ENCODE assay signal across 9 mouse cellular contexts in genomic region chr9:50893665-50894064, GRCm38 (mm10). TPM values are rescaled to one million over a fixed set of nuclear protein-coding genes. Genes with fewer than 3 reads are reported as not detected.
A peak's percentile ranks its signal among the peaks of the same experiment; 100 is the strongest.
DNase-seq lines count a peak whose midpoint lies in the region; ATAC-seq and TF ChIP-seq lines count a peak whose summit lies in the region.
"Had no signal": no experiment of that assay in that cellular context is flagged by ENCODE, and none has a peak within 500 bp of the region (broad histone marks: within the 10 kb centered on the region; RNA-seq: fewer than 3 reads in every experiment).

No protein-coding gene starts in this region.

- peak; percentile 86 for DNase-seq in midbrain, postnatal 0 days (ENCODE audit: low spot score)
- DNase-seq in cerebellum, adult 2 months: peak; percentile 95 to 98
- peak; percentile 63 for DNase-seq in heart, postnatal 0 days (ENCODE audit: low spot score)
- peak; percentile 55 for DNase-seq in lung, postnatal 25 days (ENCODE audit: low spot score)
- DNase-seq in forebrain, embryonic 10.5 days (ENCODE audit: extremely low spot score, low spot score): no peak
- no peak for DNase-seq in urinary bladder, adult 2 months (ENCODE audit: low spot score)

- H3K27ac ChIP-seq in midbrain, postnatal 0 days (ENCODE audit: low read depth, low read length): no peak overlapping the region
- H3K27ac ChIP-seq in midbrain, embryonic 13.5 days: no peak overlapping the region
- H3K27ac ChIP-seq in cerebellum, adult 2 months (ENCODE audit: insufficient read depth, low read length): no peak overlapping the region
- H3K27ac ChIP-seq in heart, postnatal 0 days (ENCODE audit: low read depth): 0 out of 2 replicates have a peak overlapping the region, but pooled peaks have one; percentile 25
- H3K27ac ChIP-seq in kidney, embryonic 15.5 days: no peak overlapping the region
- no peak overlapping the region for H3K27ac ChIP-seq in forebrain, embryonic 10.5 days
- H3K27ac ChIP-seq: limb, embryonic 15.5 days had no signal

- no peak for TF ChIP-seq EP300 in heart, postnatal 0 days (IDR thresholded peaks at IDR 0.05; ENCODE audit: low read depth)

- H3K36me3 ChIP-seq in midbrain, postnatal 0 days (ENCODE audit: insufficient read depth, low read length): peaks cover 37% of the 10 kb centered on the region
- peaks cover 49% of the 10 kb centered on the region for H3K36me3 ChIP-seq in midbrain, embryonic 13.5 days
- H3K36me3 ChIP-seq in heart, postnatal 0 days (replicated peaks; ENCODE audit: control insufficient read depth, insufficient read depth, low read length): peaks cover 58% of the 10 kb centered on the region
- H3K36me3 ChIP-seq in kidney, embryonic 15.5 days: peaks cover 71% of the 10 kb centered on the region
- peaks cover 82% of the 10 kb centered on the region for H3K36me3 ChIP-seq in forebrain, embryonic 10.5 days (replicated peaks)

- TF ChIP-seq CTCF in midbrain, postnatal 0 days (IDR thresholded peaks at IDR 0.05): no peak
- TF ChIP-seq CTCF in cerebellum, adult 2 months (IDR thresholded peaks at IDR 0.05; ENCODE audit: borderline replicate concordance, insufficient read depth, low read depth, low read length): no peak
- TF ChIP-seq CTCF in heart, postnatal 0 days (IDR thresholded peaks at IDR 0.05; ENCODE audit: low read depth): no peak

- ATAC-seq in midbrain, postnatal 0 days (ENCODE audit: low FRiP score): no peak
- ATAC-seq in midbrain, embryonic 13.5 days: no peak
- ATAC-seq in heart, postnatal 0 days (ENCODE audit: insufficient read depth, low read depth): peak; percentile 89
- ATAC-seq in kidney, embryonic 15.5 days (replicated peaks; ENCODE audit: low FRiP score): no peak

- no peaks in the 10 kb centered on the region for H3K9me3 ChIP-seq in midbrain, postnatal 0 days (ENCODE audit: low read length)
- H3K9me3 ChIP-seq in midbrain, embryonic 13.5 days: no peaks in the 10 kb centered on the region
- no peaks in the 10 kb centered on the region for H3K9me3 ChIP-seq in heart, postnatal 0 days (replicated peaks; ENCODE audit: control insufficient read depth, low read length)
- H3K9me3 ChIP-seq in kidney, embryonic 15.5 days (replicated peaks): no peaks in the 10 kb centered on the region
- no peaks in the 10 kb centered on the region for H3K9me3 ChIP-seq in forebrain, embryonic 10.5 days
- H3K9me3 ChIP-seq: limb, embryonic 15.5 days had no signal

- H3K4me2 ChIP-seq in midbrain, postnatal 0 days (ENCODE audit: low read depth, low read length, poor library complexity, severe bottlenecking): no peak overlapping the region
- no peak overlapping the region for H3K4me2 ChIP-seq in midbrain, embryonic 13.5 days (replicated peaks)
- H3K4me2 ChIP-seq in heart, postnatal 0 days (ENCODE audit: low read depth, low read length): no peak overlapping the region
- H3K4me2 ChIP-seq in kidney, embryonic 15.5 days: no peak overlapping the region
- H3K4me2 ChIP-seq: limb, embryonic 15.5 days had no signal

- H3K9ac ChIP-seq in midbrain, postnatal 0 days (replicated peaks; ENCODE audit: low read length, poor library complexity, severe bottlenecking): no peak overlapping the region
- H3K9ac ChIP-seq in midbrain, embryonic 13.5 days (replicated peaks): no peak overlapping the region
- no peak overlapping the region for H3K9ac ChIP-seq in heart, postnatal 0 days (replicated peaks; ENCODE audit: low read depth, low read length)
- H3K9ac ChIP-seq in kidney, embryonic 15.5 days: no peak overlapping the region
- H3K9ac ChIP-seq: limb, embryonic 15.5 days had no signal

- 75% methylated on average over 4 of the region's 4 CpGs for WGBS in midbrain, postnatal 0 days
- WGBS in midbrain, embryonic 13.5 days: 83% methylated on average over 4 of the region's 4 CpGs
- WGBS in cerebellum, adult 2 months: 9% methylated on average over 4 of the region's 4 CpGs
- WGBS in heart, postnatal 0 days: 39% methylated on average over 4 of the region's 4 CpGs
- 97% methylated on average over 4 of the region's 4 CpGs for WGBS in kidney, embryonic 15.5 days
- WGBS in forebrain, embryonic 10.5 days: 90% methylated on average over 4 of the region's 4 CpGs

- TF ChIP-seq POLR2A in cerebellum, adult 2 months (IDR thresholded peaks at IDR 0.05; ENCODE audit: borderline replicate concordance, insufficient read depth, low read length): no peak

- H3K4me1 ChIP-seq in midbrain, postnatal 0 days (ENCODE audit: insufficient read depth, low read length): no peaks in the 10 kb centered on the region
- no peaks in the 10 kb centered on the region for H3K4me1 ChIP-seq in midbrain, embryonic 13.5 days (replicated peaks)
- peaks cover 17% of the 10 kb centered on the region for H3K4me1 ChIP-seq in cerebellum, adult 2 months (ENCODE audit: control insufficient read depth, insufficient read depth, low read length)
- no peaks in the 10 kb centered on the region for H3K4me1 ChIP-seq in heart, postnatal 0 days (ENCODE audit: control insufficient read depth, insufficient read depth)
- no peaks in the 10 kb centered on the region for H3K4me1 ChIP-seq in kidney, embryonic 15.5 days
- H3K4me1 ChIP-seq in forebrain, embryonic 10.5 days: peaks cover 5% of the 10 kb centered on the region; the same call in 1 of the 2 replicates

- H3K27me3 ChIP-seq in midbrain, postnatal 0 days (ENCODE audit: insufficient read depth, low read length): no peaks in the 10 kb centered on the region
- no peaks in the 10 kb centered on the region for H3K27me3 ChIP-seq in midbrain, embryonic 13.5 days
- no peaks in the 10 kb centered on the region for H3K27me3 ChIP-seq in cerebellum, adult 2 months (ENCODE audit: control insufficient read depth, insufficient read depth, low read length)
- H3K27me3 ChIP-seq in heart, postnatal 0 days (ENCODE audit: control insufficient read depth, insufficient read depth, low read length): no peaks in the 10 kb centered on the region
- H3K27me3 ChIP-seq in kidney, embryonic 15.5 days: no peaks in the 10 kb centered on the region
- no peaks in the 10 kb centered on the region for H3K27me3 ChIP-seq in forebrain, embryonic 10.5 days (ENCODE audit: poor library complexity, severe bottlenecking)
- H3K27me3 ChIP-seq: limb, embryonic 15.5 days had no signal

- no peak overlapping the region for H3K4me3 ChIP-seq in midbrain, postnatal 0 days (ENCODE audit: low read depth, low read length)
- H3K4me3 ChIP-seq in midbrain, embryonic 13.5 days (replicated peaks): no peak overlapping the region
- no peak overlapping the region for H3K4me3 ChIP-seq in cerebellum, adult 2 months (replicated peaks; ENCODE audit: insufficient read depth, low read depth, low read length)
- H3K4me3 ChIP-seq in heart, postnatal 0 days (ENCODE audit: low read depth, low read length): no peak overlapping the region
- H3K4me3 ChIP-seq in kidney, embryonic 15.5 days (replicated peaks): no peak overlapping the region
- H3K4me3 ChIP-seq in forebrain, embryonic 10.5 days: no peak overlapping the region
- H3K4me3 ChIP-seq: limb, embryonic 15.5 days had no signal

RNA-seq across cellular contexts. Expression of gene Ppp2r1b, which starts 48.6 kb away (rescaled TPM):
- total RNA-seq in midbrain, postnatal 0 days (2014; rRNA removed): 14.8 and 17.0 TPM in 2 replicates
- polyA plus RNA-seq in midbrain, postnatal 0 days (2015; fragmentation: Nextera tagmentation; extraction: Ambion mirVana): 27.9 and 30.2 TPM in 2 replicates
- polyA plus RNA-seq in midbrain, embryonic 13.5 days (2015; fragmentation: Nextera tagmentation; extraction: Ambion mirVana): 56.1 and 58.0 TPM in 2 replicates
- 30.2 and 34.7 TPM in 2 replicates for polyA plus RNA-seq in cerebellum, adult 2 months (2012; rRNA removed)
- total RNA-seq in heart, postnatal 0 days (2014; rRNA removed; ENCODE audit: low replicate concordance): 7.5 and 15.3 TPM in 2 replicates
- 15.3 and 17.8 TPM in 2 replicates for polyA plus RNA-seq in heart, postnatal 0 days (2015; fragmentation: Nextera tagmentation; extraction: Ambion mirVana)
- 74.8 and 75.6 TPM in 2 replicates for polyA plus RNA-seq in kidney, embryonic 15.5 days (2015; fragmentation: Nextera tagmentation; extraction: Ambion mirVana)
- polyA plus RNA-seq in forebrain, embryonic 10.5 days (2016; fragmentation: Nextera tagmentation; extraction: Ambion mirVana): 170 and 171 TPM in 2 replicates
- 20.9 and 23.5 TPM in 2 replicates for polyA plus RNA-seq in urinary bladder, adult 2 months (2012; rRNA removed)

Comparison
In these comparisons a context has a peak if more than half of its experiments do, and no peak if none do; other contexts are left out.
1. DNase-seq: peak in midbrain, postnatal 0 days (single experiment), cerebellum, adult 2 months (2 of 2), heart, postnatal 0 days (single experiment) and lung, postnatal 25 days (single experiment); none in forebrain, embryonic 10.5 days (single experiment) and urinary bladder, adult 2 months (single experiment).